Mouse (Mus musculus): ENCODE results near the gene Dio2.

Dio2 gene

DNA sequence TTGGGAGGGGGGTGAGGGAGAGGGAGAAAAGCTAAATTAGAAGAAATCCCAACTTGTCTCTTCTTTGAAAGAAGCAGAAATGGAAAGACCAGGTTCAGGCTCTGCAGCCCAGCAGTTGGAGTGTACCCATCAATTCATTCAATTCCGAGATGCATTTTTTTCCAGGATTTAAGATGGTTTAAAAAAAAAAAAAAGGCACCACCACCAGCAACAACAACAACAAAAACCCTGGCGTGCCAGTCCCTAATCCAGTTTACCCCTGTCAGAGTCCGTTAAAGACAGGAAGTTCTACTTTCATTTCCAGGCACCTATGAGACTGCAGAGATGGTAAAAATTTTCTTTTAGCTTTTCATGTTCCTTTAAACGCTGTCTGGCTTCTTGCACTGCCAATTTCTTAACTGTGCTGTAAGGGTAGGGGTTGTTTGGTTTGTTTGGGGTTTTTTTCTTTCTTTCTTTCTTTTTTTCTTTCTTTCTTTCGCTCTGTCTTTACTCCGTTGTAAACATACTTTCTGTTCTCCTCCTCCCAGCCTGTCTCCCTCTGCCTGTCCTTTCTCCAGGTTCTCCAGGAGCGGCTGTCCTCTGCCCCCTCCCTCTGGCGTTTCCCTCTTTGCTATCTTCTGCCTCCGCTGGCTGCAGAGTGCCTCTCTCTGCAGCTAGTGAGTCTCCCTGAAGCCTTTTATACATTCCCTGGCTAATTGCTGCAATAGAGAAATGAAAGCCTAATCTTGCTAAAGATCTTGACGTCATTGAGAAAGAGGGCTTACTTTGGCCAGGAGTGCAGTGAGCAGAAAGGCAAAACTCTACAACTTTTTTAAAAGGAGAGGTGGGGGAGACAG is at the start of gene Dio2:
Dio2 (minus strand) TSS at position 51 of the 836 bp plus-strand sequence.
- DNase-seq (ENCODE audit: low spot score) = peak; percentile 7

DNA sequence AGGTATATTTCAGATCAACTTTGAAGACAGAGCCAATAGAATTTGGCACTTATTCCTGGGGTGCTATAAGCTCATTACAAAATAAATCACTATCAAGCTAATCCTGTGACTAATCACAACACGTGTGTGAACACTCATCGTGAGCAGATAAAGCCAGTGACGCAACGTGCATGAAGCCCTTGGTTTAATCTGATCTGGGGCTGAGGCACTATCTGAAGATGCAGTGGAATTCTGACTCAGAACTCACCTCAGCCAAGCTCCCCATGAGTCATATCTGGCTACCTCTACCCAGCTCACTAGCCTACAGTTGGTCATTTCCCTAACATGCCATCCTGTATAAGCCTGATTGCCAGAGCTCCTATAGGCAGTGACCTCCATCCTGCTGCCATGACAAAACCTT is 43.2 kb upstream of the Dio2 start:
- no peak for DNase-seq (ENCODE audit: low spot score)

DNA sequence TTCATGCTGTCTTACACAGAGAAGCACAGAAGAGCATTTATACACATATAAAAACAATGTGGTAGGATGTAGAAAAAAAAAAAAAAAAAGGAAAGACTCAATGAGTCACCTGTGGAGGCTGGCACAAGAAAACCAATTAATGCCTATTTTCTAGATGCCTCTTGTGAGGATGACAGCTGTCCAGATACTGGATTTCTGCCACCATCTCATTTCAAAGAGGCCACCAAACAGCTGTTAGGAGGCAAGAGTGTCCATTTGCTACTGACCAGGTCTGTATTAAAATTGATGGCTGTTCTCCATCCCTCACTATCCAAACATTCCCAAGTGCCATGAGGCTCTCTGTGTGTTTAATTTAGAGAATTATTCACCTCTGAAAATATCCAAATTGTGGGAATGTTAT is 6.5 kb upstream of the Dio2 start:
- no peak for DNase-seq (ENCODE audit: low spot score)

DNA sequence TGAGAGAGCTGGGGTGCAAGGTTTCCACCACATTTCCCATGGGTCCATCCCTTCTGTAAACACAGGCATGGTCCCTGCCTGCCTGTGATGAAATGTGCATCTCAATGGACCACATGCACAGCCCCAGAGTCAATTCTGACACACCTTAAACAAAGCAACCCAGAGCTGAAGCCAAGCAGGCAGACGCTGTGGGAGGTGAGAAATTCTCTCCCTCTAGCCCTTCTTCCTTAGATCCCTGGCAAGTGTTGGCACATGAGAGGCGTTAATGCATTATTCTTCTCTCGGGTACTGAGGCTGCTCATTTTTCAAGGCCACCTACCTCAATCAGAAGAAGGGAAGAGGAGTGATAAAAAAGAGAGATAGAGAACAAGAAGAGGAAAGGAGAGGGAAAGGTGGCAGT is 5.4 kb upstream of the Dio2 start:
- DNase-seq (ENCODE audit: low spot score) = no peak

DNA sequence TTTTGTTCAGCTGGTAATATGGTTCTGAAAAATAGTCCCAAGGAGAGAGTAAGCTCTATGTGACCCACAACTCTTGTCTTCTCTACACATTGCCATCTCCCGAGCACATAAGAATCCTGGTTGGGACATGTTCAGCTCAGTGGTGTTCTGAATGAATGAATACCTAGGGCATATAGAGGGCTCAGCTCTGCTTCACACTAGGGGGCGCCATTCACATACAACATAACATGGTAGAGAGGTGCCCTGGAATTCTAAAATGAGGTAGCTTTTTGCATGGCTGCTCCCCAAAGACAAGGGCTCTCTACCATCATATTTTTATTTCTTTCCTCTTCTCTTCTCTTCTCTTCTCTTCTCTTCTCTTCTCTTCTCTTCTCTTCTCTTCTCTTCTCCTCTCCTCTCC is 2.2 kb upstream of the Dio2 start:
- DNase-seq (ENCODE audit: low spot score) = peak; percentile 17

DNA sequence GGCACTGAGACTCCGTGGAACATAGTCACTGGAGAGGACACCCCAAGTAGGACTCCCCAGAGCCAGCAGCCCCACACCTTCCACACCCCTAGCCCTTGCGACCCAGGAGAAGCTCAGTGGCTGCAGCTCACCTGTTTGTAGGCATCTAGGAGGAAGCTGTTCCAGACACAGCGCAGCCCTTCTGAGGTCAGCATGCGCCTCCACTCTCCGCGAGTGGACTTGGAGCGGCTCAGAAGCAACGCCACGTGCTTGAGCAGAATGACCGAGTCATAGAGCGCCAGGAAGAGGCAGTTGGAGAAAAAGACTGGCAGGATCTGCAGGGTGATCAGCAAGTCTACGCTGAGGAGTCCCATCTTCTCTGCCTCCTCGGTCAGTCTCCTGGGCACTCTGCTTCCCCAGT is 306 bp downstream of the Dio2 start:
- DNase-seq (ENCODE audit: low spot score) = no peak

DNA sequence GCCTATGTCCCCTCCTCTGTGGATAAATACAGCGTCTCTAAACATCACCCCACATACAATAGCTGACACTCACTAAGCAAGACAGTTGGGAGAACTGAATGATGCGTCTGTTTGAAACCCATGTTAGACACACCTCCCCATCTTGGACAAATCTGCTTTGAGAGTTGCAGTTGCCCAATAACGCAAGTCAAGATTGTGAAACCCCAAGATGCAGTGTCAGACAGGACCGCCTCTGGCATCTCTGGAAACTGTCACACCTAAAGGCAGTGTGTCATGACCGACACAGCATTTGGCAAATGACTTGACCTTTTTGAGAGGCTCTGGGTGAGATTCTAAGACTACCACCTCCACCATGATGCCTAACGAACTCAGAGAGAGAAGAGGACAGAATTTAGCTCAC is 2.8 kb downstream of the Dio2 start:
- no peak for DNase-seq (ENCODE audit: low spot score)

DNA sequence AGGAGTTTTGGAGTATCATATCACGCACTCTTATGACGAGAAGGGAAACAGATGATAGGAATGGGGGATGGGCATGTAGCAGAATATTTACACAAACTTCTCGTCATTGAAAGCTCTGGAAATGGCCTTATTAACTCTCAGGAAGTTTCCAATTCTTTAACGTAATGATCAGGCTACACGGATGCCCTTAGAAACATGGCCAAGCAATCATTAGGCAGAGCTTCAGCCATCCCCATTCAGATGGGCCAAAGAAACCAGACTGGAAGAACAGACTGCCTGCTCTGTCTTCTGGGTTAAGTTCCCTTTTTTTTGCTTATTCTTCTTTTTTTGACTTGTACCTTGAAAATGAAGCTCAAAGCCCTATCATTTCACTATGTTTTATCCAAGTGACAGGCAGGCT is 3.7 kb downstream of the Dio2 start:
- no peak for DNase-seq (ENCODE audit: low spot score)

DNA sequence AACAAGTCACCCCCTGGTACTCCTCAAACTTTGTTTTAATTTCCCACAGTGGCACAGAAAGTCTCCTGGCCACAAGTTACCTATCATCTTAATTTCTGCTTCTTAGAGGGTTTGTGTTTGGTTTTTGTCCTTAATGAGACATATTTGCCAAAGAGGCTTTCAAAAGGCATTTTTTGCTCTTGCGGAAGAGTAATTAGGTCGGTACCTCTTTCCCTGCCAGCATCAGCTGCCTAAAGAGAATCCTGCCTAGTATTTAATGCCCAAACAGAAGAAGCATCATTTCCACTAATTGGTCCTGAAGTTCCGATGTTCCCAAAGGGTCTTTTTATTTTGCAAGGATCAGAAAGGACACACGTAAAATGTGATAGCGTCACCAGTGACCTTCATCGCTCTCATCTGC is 4.5 kb downstream of the Dio2 start:
- no peak for DNase-seq (ENCODE audit: low spot score)

DNA sequence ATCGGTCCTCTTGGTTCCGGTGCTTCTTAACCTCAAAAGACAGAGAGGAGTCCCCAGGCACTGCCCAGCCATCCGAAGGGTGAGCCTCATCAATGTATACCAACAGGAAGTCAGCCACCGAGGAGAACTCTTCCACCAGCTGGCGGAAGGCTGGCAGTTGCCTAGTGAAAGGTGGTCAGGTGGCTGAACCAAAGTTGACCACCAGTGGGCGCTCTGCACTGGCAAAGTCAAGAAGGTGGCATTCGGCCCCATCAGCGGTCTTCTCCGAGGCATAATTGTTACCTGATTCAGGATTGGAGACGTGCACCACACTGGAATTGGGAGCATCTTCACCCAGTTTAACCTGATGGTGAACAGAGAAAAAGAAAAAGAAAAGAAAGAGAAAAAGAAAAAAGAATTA is 8.6 kb downstream of the Dio2 start:
- DNase-seq (ENCODE audit: low spot score) = peak; percentile 12

DNA sequence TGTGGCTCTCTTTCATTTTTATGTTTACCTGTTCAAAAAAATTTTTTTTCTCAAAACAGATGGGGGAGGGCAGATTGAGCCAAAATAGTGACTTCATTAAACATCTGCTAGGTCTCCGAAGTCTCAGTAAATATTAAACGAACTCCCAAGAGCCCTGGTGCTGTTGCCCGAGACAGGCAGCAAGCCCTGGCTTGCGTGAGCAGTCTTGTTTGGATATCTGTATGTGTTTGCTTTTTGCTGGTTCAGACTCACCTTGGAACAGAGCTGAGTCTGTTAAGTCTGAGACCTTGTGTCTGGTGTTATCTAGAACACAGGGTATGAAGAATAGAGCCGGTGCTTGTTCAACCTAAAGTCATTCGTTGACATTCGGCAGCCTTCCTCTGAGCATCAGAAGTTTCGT is 13.1 kb downstream of the Dio2 start:
- no peak for DNase-seq (ENCODE audit: low spot score)

DNA sequence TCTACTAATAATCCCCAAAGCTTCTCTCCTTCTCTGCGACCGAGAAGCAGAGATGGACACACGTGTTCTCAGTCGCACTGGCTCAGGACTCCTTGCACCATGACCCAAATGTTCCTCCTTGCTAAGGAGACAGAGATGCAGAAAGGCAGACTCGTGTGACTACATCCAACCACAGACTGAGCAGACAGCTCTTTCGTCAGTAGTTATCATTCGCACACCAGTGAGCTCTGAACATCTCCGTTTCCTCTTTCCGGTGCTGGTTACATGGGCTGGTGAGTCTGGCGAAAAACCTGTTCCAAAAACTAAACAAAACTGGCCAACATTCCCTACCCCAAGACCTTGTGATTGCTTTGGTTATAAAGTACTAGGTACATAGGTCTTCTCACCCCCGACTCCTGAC is 13.6 kb downstream of the Dio2 start:
- no peak for DNase-seq (ENCODE audit: low spot score)

DNA sequence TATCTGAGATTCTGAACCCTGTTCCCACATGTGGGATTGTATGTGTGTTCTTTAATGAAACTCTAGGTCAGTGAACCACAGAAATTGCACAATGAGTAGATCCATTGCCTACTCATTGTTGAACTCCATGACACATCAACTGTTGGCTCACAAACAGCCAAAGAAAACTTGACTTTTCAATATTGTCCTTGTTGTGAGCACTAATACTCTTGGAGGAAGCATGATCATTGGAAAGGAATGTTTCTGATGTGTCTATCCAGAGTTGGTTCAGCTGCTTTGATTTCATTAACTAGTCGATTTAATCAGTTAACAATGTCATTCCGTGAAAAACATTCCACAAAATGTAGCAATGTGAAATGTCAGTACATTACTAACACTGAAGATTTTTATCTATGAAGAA is 44.1 kb downstream of the Dio2 start:
- no peak for DNase-seq (ENCODE audit: low spot score)

Data from ovary, adult 18-20 months (tissue).